Mouse (Mus musculus): Measurements from ENCODE around the gene Rbm3.

DNA sequence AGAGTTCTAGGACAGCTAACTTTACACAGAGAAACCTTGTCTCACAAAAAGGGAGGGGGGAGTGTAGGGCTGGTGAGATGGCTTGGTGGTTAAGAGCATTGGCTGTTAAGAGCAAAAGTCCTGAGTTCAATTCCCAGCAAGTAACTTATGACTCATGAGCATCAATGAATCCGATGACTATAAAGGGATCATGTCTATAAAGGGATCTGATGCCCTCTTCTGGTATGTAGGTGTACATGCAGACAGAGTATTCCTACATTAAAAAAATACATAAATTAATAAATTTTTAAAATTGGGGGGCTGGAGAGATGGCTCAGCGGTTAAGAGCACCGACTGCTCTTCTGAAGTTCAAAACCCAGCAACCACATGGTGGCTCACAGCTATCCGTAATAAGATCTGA, 30.4 kb downstream of the Rbm3 start:
- TF ChIP-seq POLR2A (IDR thresholded peaks at IDR 0.05; ENCODE audit: borderline replicate concordance, low read depth, low read length) = no peak
- no peak for TF ChIP-seq CTCF (IDR thresholded peaks at IDR 0.05; ENCODE audit: low read depth, low read length)
